Mouse (Mus musculus): Measurements from ENCODE around the gene Ccdc3.

- TF ChIP-seq CTCF (conservative IDR thresholded peaks at IDR 0.05; ENCODE audit: low read length) = no peak
- TF ChIP-seq NANOG (IDR thresholded peaks at IDR 0.05; ENCODE audit: borderline replicate concordance, low read length) = no peak
- no peak for TF ChIP-seq POU5F1 (IDR thresholded peaks at IDR 0.05; ENCODE audit: borderline replicate concordance, low read length)
Observed at GRCm38 (mm10) chr2:5161908-5162674, 24.5 kb downstream of the Ccdc3 start.
